Mouse (Mus musculus) limb, embryonic 13.5 days (tissue): ENCODE results near the gene Gm21976. TPM values are rescaled to one million over a fixed set of nuclear protein-coding genes. Genes with fewer than 3 reads are reported as not detected.

Experiments
- polyA plus RNA-seq: library from polyadenylated mRNA; unstranded; fragments of >200 nt; fragmentation: Nextera tagmentation; extraction: Ambion mirVana; gene quantifications from 2 replicates; pipeline ENCODE4 v1.2.1, GENCODE M21; 2015

Gene Gm21976
- polyA plus RNA-seq, 1 experiment from 2014 or later = not detected

Other genes with a start within 250 kb of the Gm21976 start
- 25.0 and 26.2 TPM in 2 replicates for gene Arhgef28, start 73.4 kb upstream of the Gm21976 start, polyA plus RNA-seq
- gene Utp15, start 16.8 kb upstream of the Gm21976 start, polyA plus RNA-seq = 32.9 and 33.8 TPM in 2 replicates
- gene Ankra2, start 16.8 kb upstream of the Gm21976 start, polyA plus RNA-seq = 22.0 and 22.3 TPM in 2 replicates
- 728 and 732 TPM in 2 replicates for gene Btf3, start 37.1 kb downstream of the Gm21976 start, polyA plus RNA-seq
- gene Foxd1, start 74.4 kb downstream of the Gm21976 start, polyA plus RNA-seq = 0.19 TPM in 2 replicates
- 1.8 and 3.4 TPM in 2 replicates for gene Gm10320, start 212.1 kb downstream of the Gm21976 start, polyA plus RNA-seq